Mouse (Mus musculus): ENCODE results near the gene Churc1.
"Not testable (repeated sequence)": the region's sequence is repeated elsewhere in the genome, so short reads cannot be mapped to it uniquely, and the experiment has no call there.

Gene Churc1

DNA sequence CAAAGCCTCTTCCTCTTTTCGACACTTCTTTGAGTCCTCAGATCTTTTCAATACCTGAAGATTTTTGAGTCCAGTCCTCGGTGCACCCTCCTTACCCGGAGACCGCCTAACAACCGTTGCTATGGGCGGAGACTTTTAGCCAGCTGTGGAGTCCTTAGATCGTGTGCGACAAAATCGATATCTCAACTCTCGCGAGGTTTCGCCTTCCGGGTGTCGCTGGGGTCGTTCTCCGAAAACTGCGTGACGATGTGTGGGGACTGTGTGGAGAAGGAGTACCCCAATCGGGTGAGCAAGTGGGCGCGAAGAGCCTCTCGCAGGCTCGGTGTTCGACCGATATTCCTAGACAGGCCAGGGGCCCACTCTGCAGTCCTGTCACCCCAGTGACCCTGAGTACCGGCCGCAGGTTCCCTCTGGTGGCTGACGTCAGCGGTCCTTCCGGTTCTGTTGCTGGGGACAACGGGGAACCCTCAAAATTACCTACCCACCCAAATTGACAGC, at the start of gene Churc1, which contains the start of gene Fntb:
Gene Churc1, plus strand, starts transcription at position 185 of the 498 bp plus-strand sequence.
Gene Fntb, plus strand, starts transcription at position 236 of the 498 bp plus-strand sequence.
- in situ Hi-C loops (cut with MboI, MseI): no loop called here

DNA sequence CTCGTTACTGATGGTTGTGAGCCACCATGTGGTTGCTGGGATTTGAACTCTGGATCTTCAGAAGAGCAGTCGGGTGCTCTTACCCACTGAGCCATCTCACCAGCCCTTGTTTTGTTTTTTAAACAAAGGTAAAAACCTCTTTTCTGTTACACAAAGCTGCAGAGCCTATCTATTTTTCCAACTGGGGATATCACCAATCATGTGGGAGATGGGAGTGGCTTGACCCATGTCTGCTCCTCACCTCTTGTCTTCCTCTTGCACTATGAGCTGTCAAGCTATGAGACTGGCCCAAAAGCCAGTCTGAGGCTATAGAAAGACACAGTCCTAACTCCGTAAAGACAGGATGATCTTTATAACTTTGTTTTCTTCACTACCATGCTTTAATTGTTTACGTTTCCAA, 47.0 kb upstream of the Churc1 start:
- in situ Hi-C loops (cut with MboI, MseI): no loop called here

DNA sequence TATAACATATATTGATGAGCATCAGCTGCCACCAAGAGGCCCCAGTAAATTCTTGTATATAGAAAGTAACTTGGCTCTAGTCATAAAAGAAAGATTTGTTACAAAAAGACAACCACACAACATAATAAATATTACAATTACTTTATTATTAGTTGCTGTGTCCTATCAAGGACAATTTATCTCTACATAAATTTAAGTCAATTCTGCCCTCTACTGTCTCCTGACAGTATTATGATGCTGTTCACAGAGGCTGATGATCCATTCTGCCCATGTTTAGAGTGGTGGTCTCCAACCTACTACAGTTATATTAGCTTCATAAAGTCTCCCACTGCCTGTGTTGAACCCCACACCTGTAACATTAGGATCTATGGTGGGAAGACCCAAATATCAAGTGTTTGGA, 44.8 kb upstream of the Churc1 start:
- in situ Hi-C loops (cut with MboI, MseI): no loop called here

DNA sequence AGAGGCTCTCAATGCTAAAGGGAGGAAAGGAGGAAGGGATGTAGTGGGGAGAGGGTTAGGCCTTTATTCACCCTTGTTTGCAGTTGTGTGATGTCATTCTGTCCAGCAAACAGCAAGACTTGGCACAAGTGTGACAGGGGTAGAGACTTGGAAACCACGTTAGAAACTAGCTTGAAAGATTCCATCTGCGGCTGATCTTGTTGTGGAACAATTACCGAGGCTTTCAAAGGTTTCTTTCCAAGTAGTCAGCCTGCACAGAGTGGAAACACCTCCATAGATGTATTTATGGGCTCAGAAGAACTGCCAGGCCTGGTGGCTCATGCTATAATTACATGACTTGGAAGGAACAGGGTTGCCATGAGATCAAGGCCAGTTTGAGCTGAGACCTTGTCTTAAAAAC, 43.3 kb upstream of the Churc1 start:
- in situ Hi-C loops (cut with MboI, MseI): no loop called here

DNA sequence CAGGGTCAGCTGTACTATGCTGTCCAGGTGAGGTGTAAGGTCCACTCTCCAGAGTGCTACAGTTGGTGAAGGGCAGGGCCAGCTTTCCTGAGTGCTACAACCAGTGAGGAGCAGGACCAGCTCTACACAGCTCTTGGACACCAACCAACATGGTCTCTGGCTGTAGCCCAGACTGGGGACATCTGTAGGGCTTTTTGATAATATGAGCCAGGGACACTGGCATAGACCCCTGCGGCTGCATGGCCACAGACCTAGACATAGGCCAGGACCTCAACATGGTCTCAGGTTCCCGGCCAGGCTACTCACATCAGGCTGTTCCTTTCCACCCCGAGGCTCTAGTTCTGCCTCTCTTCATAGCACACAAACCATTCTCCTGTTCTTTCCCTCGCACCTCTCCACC, 37.4 kb upstream of the Churc1 start:
- in situ Hi-C loops (cut with MboI, MseI): no loop called here

DNA sequence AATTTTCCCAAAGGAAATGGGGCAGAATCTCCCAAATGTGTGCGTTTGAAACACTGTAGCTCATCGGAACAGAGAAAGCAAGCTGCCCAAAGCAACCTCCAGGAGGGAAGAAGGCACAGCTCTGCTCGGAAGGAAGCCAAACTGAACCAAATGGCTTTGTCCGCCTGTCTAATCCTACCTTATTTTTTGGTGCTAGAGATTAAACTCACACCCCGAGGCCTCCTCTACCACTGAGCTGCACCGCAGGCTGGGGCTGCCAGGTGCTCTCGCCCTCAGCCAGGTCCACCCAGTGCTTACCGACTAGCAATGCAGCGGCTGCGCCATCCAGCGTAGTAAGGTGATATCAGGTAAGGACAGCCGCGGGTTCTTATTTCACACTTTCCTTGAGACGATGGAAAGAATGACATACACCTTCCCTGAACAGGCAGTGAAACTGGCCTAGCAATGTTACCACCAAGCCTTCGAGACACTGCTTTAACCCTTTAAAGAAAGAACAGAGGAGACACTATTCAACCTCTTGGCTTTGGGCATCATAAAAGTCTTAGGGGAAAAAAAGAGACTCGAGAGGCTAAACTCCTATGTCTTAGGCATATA, 14.4 kb upstream of the Churc1 start:
- in situ Hi-C loops (cut with MboI, MseI): no loop called here

DNA sequence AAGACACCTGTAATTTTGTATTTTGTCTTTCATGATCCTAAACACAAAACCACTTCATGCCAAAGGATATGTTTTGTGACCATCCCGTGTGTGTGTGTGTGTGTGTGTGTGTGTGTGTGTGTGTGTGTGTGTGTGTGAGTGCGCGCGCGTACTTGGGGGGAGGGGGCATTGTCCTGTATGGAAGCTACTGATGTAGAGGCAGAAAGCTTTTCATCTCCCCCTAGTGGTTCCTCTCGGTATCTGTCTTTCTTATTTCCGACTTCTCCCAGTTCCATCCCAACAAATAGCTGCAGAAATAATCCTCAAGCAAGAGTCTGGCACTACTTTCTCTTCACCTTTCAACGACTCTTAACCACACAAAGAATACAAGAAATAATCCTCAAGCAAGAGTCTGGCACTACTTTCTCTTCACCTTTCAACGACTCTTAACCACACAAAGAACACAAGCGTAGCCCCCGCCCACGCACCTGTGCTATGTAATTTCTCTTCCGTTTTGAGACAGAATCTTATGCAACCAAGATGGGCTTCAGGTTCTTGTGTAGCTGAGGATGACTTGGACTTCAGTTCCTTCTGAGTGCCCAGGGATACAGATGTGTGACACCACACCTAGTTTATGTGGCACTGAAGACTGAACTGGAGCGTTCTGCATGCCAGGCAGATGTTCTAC, 12.6 kb upstream of the Churc1 start:
- in situ Hi-C loops (cut with MboI, MseI): no loop called here

DNA sequence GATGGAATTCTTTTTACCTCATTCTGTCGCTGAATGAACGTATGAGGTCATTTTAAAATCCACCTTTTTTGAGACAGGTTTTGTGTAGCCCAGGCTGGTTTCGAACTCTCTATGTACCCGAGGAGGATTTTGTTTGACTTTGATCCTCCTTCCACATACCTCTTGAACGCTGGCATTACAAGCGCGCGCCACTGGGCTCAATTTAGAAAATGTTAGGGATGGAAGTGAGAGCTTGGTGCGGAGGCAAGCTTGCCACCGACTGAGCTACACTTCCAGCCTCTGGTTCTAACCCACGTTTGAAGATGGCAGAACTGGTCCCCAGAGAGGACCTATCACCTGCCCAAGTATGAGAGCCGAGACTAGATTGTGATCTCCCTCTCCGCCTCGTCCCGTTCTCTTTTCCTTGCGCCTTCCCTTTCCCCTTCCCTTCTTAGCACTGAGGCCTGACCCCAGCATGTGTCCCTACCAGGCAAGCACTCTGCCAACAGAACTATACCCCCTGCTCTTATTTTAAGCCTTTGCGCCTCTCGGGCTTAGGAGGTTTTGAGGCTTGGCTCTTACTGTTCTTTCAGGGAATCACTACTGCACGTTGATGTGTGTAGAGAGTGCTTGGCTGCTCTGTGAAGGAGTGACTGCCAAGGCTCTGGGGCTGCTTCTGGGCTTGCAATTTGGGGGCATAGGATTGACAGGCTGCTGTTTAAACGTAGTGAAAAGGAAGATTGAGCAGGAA, 728 bp downstream of the Churc1 start:
- in situ Hi-C loops (cut with MboI, MseI): no loop called here

DNA sequence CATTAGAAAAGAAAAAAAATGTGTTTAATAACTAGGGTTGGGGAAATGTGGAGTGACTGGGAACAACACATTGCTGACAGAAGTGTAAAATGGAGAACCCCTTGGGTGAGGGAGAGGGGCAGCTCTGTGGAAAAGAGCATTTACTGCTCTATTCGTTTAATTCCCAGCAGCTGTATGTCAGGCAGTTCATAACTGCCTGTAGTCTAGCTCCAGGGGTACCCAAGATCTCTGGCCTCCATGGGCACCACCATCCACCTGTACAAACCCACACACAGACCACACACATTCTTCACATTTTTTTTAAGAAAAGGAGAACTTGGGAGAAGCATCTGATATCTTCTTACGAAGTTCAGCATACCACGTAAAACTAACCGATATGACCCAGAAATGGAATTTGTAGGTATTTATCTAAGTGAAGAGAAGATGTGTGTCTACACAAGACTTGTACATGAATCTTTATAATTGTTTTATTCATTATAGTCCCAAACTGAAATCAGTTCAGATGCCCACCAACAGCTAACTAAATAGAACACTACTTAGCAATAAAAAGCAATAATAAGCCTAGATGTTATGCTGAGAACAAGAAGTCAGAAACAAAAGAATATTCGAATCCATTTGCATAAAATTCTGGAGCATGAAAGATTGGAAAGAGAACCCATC, 5.6 kb downstream of the Churc1 start:
- in situ Hi-C loops (cut with MboI, MseI): no loop called here

DNA sequence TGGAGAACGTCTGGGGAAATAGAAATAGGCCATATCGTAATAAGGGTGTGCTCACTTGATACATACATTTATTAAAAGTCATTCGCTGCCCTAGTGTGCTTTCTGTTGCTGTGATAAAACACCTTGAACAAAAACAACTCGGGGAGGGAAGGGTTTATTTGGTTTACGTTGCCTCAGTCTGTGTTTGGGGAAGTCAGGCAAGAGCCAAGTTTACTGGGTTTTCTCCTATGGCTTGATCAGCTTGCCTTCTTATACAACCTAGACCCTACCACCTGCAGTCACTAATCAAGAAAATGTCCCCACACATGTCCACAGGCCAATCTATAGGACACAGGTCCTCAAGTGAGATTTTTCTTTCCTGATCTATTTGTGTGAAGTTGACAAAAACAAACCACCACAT, 6.2 kb downstream of the Churc1 start:
- in situ Hi-C loops (cut with MboI, MseI): no loop called here

DNA sequence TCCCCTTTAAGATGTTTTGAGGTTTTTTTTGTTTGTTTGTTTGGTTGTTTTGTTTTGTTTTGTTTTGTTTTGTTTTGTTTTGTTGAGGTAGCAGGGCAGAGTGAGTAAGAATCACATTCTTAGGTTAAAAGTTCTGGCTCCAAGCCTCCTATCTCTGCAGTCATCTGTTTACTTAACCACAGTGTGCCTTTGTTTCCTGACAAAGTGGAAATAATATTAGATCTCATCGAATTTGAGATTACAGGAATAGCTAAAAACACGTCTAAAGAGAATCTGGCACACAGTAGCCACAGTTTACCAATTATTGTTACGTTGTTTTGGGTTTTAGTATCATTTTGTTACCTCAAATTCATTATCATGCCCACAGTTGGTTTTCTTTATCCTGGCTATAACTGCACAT, 9.3 kb downstream of the Churc1 start:
- in situ Hi-C loops (cut with MboI, MseI): no loop called here

DNA sequence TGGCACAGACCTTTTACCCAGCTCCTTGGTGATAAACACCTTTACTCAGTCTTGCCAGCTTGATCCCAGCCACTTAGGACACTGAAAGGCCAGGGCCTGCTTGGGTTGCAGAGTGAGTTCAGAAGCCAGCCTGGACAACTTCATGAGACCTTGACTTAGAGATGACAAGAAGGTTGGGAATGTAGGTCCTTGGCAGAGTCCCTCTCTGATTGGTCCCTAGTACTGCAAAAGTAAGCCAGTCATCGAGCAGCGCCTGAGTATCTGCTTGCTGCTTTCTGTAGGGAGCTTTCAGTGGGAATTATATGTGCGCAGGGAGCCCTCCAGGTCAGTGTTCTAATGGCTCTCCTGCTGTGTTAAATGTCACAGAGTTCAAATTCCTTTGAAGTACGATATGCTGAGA, 9.8 kb downstream of the Churc1 start:
- in situ Hi-C loops (cut with MboI, MseI): no loop called here

DNA sequence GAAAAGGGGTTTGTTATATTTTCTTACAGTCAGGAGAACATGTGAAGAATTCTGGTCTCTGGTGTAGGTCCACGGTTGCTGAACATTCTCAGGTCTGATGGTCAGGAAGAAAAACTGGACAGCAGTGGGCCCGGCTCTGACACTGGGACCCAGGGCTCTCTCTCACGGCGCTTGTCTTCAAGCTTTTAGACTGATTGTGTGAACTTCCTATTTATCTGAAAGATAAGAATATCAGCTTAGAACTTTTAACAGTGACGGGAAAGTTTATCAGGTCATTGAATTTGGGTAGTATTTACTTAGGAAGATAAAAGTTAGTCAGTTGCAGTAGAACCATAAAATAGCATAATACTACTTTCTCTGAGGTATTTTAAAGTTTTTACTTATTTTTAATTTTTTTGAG, 11.6 kb downstream of the Churc1 start:
- in situ Hi-C loops (cut with MboI, MseI): no loop called here

DNA sequence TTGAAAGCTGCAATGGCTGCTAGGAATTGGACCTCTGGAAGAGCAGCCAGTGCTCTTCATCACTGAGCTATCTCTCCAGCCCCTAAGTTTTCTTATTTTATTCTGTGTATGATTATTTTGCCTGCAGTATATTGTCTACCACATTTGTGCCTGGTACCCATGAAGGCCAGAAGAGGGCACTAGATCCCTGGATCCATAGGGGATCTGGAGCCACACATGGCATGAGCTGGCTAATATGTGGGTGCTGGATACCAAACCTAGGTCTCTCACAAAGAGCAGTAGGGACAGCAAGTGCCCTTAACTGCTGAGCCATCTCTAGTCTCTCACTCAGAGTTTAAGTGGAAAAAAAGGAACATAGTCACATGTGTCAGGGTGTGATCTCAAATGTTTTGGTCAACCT, 12.5 kb downstream of the Churc1 start:
- in situ Hi-C loops (cut with MboI, MseI): no loop called here

DNA sequence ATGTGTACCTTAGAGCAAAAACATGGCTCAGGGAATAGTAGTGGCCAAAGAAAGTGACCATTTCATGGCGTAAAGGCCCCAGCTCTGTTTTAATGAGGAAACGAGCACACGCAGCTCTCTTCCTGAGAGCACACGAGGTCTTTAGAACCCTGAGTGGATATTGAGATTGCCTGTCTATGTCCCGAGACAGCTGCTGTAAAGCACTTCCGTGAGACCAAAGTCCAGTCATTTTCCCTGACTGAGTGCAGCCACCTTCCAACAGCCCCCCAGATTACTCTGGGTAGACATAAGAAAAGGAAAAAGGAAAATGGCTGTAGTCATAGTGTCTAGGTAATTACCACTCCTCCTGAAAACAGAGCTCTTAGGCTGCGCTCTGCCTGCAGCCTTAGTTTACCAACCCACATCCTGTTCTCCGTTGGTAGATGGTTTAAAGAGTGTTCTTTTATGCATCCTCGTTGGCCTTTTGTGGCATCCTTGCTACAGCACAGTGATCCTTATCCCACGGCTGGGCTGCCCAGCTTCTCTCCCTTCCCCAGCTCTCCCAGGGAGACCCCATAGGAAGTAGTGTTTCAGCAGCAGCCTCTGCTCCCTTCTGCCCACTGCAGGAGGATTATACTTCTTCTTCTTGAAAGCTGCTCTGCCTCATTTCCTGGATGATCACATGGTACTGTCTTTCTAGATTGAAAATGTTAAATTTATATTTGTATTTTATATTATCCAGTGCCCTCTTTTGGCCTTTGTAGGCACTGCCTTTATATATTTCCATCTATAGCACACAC, 13.2 kb downstream of the Churc1 start:
- in situ Hi-C loops (cut with MboI, MseI): no loop called here

DNA sequence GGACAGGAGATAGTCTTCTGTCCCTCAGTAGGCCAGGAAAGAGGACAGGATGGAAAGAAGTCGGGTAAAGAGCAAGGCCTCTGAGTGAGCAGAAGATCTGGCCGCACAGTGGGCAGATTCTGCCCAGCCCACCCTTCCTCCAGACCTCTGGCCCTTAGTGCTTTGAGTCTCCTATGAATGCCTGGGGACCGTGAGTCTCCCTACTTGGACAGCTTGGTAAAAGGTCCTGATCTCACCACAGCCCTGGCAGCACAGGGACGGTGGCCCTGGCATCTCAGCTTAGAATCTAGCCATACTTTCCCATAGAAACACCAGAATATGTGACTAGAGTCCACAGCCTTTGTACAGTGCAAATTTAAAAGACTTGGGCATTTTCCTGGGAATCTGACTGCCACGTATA, 14.6 kb downstream of the Churc1 start:
- in situ Hi-C loops (cut with MboI, MseI): no loop called here

DNA sequence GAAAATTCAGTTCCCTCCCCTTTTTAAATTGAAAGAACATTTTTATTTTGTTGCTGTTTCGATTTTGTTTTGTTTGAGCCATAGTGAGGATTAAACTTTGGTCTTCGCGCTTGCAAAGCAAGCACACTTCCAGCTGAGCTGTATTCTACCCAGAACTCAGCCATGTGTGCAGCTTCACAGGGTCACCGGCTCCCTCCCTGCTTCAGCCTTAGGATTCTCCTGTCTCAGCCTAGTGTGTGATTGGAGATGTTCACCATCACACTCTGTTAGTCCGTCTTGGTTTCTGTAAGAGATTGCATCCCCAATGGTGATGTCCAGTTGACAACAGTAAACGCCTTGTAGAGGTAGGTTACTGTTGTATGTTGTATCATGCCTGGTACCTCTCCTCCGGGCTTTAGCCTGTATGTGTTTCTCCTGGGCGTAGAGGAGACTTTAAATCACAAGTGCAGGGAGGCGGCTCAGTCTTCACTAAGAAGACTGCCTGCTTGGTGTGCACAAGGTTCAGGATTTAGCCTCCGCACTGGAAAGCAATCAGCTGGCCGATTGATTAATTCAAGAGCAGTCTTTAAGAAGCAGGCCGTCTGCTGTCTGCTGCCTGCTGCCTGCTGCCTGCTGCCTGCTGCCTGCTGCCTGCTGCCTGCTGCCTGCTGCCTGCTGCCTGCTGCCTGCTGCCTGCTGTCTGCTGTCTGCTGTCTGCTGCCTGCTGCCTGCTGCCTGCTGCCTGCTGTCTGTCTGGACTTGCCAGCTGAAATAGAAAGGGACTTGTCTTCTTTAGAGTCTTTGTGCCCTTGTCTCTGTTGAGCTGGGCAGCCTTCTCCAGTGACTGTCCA, 15.5 kb downstream of the Churc1 start:
- in situ Hi-C loops (cut with MboI, MseI): no loop called here

DNA sequence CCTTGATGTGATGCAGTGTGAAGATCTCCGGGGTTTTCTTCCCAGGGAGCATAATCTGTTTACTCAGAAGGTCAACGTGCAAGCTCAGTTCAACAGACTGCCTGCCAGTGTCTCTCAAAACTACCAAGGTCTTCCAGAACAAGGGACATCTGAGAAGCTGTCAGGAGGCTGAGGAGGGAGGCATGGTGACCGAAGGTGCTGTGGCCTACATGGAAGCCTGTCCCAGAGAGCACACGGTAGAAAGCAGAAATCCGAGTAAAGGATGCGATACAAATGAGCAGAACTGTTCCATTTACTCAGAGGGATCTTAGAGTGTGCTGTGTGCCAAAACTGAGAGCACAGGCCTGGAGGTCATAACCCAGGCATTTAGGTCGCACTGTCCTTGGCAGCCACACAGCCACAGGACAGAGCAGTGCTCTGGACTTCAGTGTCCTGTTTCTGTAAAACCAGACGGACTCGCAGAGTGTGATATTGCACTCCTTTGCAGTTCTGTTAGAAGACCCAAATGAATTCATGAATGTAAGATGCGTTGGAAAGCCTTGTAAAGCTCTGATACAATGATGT, 18.8 kb downstream of the Churc1 start:
- in situ Hi-C loops (cut with MboI, MseI): no loop called here

DNA sequence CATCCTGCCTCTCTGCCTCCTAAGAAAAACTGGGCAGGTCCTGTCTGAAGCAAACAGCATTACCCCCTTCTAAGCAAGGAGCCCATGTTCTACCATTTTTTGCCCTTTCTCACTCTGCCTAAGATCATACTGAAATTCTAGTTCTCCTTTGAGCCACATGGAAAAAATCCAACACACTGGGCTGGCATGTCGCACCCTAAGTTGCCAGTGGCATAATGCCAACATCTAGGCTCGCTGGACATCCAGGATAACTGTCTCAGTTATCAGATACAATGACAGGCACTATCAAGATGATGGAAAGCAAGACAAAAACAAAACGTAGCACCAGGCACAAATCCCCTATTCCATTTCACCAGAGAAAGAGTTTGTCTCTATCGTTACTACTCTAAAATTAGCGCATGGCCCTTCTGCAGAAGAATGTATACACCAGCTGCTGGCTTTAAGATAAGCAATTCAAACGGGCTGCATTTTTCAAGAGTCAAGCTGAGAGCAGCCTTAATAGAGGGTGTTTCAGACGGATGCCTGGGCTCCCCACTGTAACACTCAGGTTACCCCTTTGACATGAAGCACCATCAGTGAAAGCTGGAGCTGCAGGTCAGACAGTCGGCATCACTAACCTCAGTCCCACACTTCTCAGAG, 25.2 kb downstream of the Churc1 start:
- in situ Hi-C loops (cut with MboI, MseI): no loop called here

DNA sequence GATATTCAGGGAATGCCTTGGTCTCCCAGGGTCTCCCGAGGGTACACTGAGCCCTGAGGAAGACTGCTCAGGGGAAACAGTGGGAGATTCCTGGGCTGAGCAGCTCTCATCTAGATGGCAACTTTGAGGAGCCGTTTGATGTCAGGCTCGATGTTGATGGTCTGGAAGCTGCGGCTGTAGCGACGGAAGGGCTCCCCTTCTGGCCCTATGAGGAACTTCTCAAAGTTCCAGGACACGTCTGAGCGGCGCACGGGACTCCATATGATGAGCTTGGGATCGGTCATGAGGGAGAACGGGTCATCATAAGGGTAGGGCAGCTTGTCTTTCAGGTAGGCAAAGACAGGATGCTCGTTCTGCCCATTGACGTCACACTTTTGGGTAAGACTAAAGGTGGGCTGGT, 27.2 kb downstream of the Churc1 start:
- in situ Hi-C loops (cut with MboI, MseI): not testable (repeated sequence)
